Mouse (Mus musculus) embryo, embryonic 9.5 days (tissue): ENCODE measurements around the gene Eef1akmt3.
"Not testable (repeated sequence)": the region's sequence is repeated elsewhere in the genome, so short reads cannot be mapped to it uniquely, and the experiment has no call there.

Experiments
- DNase-seq: peaks from one replicate; pipeline ENCODE4 v3.0.0-alpha.2; 2017; ENCODE audit errors: extremely low spot score

Eef1akmt3 gene

DNA sequence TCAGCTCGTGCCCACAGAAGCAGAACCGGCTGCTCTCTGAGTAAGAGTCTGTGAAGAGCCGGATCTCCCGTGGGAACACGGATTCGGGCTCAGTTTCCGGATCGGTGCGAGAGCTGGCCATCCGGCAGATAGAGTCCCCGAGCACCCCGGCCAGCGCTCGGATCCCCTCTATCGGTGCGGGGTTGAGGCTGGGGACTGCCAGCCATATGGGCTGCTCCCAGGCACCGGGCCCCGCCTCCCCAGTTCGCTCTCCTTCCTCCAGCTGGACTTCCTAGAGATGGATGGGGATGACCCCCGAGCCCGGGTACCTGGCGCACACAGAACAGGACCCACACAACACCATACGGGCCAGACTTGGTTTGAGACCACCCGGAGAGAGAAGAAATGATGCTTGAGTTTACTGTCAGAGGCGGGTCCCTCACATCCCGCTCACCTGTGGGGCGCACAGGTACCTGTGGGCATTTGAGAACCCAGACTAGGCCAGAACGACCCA, at the start of gene Eef1akmt3, which contains the start of gene Mettl1:
Eef1akmt3 (minus strand) TSS at position 240 of the 493 bp plus-strand sequence.
Mettl1 (plus strand) TSS at position 141 of the 493 bp plus-strand sequence.
- no peak for DNase-seq

DNA sequence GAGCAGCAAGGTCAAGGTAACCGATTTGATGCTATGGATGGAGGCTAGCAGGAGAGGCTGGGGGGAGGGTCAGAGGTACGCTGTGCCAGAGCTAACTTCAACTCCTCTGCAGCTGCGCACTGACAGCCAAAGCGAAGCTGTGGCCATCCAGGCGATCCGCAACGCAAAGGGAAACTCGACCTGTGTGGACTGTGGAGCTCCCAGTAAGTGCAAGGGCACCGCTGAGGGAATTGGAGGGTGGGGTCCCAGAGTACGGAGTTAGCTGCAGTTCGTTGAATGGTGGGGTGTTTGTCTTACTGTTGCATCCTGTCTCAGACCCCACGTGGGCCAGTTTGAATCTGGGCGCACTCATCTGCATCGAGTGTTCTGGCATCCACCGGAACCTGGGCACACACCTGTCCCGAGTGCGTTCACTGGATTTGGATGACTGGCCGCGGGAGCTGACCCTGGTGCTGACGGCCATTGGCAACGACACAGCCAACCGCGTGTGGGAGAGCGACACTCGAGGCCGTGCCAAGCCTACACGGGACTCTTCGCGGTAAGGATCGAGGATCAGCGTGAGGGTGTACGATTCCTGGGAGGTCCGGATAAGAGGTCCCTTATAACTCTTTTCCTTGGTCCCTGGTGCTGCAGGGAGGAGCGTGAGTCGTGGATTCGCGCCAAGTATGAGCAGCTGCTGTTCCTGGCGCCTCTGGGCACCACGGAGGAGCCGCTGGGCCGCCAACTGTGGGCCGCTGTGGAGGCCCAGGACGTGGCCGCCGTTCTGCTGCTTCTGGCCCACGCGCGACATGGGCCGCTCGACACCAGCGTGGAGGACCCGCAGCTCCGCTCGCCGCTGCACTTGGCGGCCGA, 49.5 kb upstream of the Eef1akmt3 start:
- DNase-seq: peak; percentile 35

DNA sequence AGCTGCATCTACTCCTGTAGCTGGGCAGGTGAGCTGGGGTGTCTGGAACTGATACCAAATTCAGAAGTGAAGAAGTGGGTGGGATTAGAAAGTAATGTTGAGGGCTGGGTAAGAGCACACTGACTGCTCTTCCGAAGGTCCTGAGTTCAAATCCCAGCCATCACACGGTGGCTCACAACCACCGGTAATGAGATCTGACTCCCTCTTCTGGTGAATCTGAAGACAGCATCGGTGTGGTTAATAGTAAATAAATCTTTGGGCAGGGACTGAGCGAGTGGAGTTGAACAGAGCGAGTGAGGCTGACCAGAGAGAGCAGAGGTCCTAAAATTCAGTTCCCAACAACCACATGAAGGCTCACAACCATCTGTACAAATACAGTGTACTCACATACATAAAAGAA, 44.3 kb upstream of the Eef1akmt3 start:
- DNase-seq: no peak

DNA sequence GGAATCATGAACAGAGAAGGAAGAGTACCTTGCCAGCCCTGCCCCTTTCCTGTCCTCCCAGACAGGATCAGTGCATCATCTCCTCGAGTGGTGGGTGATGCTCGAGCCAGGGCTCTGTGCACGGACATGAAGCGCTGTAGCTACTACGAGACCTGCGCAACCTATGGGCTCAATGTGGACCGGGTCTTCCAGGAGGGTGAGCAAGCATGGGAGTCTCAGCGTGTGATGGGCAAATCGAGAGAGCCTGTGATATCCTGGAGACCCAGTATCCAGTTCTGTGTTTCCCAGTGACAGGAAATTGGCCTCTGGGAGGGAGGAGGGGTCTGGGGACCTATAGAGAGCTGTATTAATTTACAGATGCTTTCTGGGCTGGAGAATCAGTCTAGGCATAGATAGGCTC, 43.7 kb upstream of the Eef1akmt3 start:
- no peak for DNase-seq

DNA sequence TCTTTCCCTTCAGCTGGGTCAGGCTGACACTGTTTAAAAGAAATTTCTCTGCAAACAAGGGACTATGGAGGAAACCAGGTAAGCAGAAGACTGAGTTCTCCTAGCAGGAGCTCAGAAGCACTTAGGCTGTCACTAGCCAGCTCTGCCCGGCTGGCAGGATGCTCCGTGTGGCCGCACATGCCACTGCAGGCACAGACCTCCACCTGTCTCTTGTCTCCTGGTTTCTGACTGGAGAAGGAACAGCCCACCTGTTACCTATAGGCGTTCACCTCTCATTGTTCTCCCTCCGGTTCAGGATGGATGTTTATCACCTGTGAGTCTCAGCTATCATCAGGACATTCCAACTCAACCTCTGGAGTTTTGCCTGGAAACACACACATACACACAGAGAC, 42.6 kb upstream of the Eef1akmt3 start:
- DNase-seq: no peak

DNA sequence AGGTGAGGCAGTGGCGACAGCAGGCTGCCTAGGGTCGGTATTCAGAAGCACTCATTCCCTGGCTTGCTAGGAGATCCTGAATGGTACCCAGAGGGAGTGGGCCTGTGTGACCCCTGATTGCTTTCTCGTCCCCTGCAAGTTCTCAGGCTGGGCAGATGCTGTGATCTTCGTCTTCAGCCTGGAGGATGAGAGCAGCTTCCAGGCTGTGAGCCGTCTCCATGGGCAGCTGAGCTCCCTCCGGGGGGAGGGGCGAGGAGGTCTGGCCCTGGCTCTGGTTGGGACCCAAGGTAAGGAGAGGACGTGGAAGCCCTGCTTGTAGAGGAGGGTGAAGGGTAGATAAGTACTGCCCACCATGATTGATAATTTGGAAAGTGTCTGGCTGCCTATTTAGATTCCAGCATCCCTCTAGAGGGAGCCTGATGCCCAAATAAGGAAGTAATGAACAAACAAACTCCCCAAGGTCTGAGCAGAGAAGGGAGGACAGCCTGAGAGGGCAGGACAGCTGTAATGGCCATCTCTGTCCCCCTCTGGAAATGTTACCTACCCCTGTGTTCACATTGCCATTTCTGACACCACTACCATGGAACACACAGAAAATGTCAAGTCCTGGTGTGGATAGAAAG, 42.1 kb upstream of the Eef1akmt3 start:
- no peak for DNase-seq

DNA sequence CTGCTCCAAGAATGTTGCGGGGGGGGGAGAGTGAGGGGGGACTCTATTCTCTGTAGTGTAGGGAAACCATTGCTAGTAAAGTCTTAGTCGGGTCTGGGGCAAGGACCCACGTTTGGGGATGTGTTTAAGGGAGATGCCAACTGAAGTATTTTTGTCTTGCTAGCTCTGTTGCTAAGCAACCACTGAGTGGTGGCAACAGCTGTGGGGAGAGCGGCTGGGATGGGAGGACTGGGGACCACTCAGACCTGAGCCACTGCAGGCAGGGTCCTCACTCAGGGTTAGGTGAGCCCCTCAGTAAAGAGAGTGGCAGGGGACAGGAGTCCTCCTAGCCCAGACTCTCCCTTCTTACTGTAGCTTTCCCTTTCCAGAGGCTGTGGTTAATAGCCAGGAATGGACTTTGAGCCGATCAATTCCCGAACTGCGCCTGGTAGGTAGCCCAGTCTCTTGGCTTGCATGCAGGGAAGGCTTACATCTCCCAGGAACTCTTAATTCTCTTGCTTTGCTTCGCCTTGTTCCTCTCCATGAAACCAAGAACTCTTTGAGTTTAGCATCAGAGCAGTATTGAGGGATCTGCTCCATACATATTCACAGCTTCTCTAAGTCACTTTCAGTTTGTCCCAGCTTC, 40.8 kb upstream of the Eef1akmt3 start:
- peak; percentile 49 for DNase-seq

DNA sequence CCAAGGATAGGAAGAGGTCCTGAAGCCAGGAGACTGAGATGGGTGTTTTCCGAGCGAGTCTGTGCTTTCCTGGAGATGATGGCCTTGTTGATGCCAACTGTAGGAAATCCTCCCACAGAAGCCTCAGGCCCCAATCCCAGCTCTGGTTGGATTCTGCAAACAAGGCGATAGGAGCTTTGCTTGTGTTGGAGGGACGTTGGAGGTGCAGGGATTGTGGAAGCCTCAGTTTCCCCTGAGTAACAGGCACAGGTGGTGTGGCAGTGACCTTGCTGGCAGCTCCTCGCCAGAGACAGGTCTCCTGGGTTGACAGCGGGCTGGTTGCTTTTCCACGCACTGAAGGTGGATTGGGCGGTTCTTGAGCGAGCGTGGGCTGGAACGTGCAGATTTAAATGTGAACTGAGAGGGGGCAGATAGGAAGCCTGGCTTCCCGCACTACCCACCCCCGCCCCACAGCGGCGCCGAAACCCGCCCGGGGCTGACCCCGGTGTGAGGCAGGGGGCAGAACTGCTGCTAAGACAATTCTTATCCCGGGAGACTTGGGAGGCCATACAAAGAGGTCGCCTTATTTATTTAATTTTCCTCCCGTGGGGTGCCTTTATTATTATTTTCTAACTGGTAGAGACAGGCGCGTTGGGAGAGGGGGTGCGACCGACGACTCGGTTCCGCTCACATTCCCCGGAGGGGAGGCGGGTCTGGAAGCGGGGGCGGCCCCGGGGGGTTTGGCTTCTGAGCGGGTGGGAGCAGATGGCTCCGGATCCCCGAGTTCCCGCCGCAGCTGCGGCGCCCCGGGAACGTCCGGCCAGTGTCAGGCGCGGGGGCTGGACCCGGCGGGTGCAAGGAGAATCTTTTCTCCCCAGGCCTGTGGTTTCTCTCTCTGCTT, 39.8 kb upstream of the Eef1akmt3 start:
- DNase-seq: no peak

DNA sequence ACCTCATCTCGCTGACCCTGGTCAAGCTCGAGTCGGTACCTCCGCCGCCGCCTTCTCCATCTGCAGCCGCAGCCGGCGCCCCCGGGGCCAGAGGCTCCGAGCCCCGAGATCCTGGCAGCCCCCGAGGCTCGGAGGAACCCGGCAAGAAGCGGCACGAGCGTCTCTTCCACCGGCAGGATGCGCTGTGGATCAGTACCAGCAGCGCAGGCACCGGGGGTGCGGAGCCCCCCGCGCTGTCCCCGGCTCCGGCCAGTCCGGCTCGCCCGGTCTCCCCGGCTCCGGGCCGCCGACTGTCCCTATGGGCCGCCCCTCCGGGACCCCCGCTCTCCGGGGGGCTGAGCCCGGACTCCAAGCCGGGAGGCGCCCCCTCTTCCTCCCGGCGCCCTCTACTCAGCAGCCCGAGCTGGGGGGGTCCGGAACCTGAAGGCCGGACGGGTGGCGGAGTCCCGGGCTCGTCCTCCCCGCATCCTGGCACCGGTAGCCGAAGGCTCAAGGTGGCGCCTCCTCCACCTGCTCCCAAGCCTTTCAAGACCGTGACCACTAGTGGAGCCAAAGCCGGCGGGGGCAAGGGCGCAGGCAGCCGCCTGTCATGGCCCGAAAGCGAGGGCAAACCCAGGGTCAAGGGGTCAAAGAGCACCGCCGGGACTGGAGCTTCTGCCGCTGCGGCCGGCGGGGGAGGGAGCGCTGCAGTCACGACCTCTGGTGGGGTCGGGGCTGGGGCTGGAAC, 38.5 kb upstream of the Eef1akmt3 start:
- peak; percentile 45 for DNase-seq

DNA sequence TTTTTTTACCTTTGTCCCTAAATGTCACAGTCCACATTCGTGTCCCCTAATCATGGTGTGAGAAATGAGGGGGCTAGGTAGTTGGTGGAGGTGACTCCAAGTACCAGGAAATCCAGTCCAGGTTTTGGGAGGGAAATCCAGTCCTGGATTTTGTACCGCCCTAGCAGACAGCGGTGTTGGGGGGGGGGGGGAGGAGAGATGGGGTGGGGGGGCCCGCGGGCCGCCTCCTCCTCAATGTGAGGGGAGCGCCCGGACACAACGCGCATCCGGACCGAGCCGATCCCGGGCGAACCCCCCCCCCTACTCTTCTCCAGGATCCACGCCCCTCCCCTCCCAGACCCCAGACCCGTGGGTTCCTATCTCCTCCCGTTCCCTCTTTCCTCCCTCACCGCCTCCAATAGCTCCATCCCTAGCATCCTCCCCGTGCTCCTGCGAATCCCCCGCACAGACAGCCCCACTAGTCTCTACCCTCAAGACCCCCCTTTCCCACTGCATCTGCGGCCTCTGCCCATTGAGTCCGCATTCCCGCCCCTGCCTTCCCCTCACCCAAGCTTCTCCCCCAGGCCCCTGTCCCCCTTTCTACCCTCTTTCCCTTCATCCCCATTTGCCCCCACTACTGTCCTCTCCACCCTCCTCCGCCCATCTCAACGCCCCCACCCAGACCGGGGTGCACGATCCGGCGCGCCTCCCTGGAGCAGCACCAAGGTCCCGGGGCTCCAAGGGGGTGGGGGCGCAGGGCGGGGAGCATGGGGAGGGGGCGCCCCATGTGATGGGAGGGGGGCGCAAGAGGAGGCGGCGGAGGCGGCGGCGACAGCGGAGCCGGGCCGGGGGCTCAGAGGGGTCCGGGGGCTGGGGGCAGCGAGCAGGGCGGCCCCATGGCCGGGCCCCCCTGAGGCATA, 37.6 kb upstream of the Eef1akmt3 start:
- peak; percentile 77 for DNase-seq

DNA sequence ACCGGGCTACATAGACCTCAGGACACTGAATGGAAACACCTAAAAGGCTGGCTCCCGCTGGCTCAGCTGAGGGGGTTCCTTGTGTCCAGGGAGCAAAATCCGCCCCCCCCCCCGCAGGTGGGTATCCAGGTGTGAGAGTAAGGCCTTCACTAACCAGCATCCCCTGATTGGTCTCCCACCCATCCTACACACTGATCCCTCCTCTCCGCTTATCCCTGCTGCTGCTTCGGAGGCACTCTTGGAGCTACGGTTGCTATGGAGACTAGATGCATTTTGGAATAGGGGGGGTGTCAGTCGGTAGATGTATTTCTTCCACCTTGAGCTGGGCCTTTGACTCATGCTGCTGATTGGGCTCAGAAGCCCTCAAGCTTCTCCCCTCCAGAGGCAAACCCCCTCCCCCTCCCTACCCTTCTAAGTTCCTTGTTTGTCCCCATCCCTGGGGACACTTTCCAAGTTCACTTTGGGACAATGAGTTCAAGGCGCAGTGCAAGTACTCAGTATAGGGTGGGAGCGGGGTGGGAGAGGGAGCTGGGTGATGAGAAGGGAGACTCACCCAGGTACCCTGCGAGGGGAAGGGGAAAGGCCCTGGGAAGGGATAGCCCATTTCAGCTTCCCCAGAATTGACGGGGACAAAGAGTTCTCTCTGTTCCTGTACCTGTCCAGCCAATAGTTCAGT, 36.8 kb upstream of the Eef1akmt3 start:
- DNase-seq: no peak

DNA sequence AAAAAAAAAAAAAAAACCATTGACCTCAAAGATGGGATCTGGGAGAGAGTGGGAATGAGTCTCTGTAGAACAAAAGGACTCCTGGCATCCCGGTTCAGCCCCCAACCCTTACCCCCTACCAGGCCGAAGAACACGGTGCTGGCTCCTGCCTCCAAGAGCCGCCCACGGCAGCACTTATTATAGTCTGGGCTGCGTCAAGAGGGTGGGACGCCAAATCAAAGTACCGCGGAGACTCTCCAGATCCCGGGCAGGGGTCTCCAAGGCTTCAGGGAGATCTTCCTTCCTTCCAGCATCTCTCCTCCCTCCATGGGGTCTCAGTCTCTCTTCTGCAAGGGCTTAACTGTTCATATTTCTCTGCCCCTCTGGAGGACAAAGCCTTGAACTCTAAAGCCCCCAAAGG, 36.2 kb upstream of the Eef1akmt3 start:
- DNase-seq: no peak

DNA sequence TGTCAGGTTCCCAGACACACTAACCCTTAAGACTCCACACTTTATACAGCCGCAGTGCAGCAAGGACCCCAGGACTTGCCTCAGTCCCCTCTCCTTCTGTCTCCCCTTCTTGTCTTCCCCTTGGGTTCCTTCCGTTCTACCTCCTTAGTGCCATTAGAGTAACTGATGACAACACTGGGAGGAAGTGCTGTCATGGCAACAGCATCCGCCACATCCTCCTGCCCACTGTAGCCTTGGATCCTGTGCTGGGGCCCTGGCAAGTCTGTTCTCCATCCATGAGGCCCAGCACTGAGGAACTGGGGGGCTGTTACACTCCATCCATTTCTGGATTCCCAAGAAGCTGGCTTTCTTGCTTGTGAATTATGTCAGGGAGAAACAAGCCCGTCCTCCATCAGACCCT, 34.8 kb upstream of the Eef1akmt3 start:
- no peak for DNase-seq

DNA sequence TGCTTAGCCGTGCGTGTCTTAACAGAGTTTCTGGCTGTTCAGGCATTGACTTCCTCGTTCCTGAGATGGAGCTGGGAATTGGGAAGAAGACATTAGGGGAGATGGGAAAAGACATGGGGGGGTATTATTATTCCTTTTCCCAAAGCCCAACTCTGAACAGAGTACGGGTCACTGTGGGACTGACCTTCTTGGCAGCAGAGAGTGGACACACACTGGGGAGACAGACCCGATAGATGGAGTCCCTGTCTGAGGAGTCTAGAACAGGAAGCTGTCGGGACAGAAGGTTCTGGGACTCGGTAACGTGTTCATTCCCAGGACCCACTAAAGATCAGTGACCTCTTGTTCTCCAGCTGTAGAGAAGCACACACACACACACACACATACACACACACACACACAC, 34.3 kb upstream of the Eef1akmt3 start:
- no peak for DNase-seq

DNA sequence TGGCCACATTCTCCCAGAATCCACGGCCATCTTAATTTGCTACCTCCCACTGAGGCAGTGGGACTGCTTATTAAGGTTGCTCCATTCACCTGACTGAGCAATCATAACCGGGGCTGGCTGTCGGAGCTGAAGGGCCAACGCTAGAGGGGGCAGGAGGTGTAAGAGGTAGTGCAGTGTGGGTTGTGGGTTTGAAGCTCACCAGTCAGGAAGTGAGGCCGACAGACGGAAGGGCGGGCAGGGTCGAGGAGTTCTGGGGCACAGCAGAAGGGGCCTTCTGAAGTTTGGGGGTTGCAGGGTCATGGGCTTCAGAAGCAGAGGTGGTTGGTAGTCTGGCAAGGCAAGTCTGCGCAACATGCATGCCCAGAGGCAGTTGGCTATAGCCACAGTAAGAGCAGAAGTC, 33.8 kb upstream of the Eef1akmt3 start, which contains the start of gene Agap2:
Agap2 (plus strand) TSS at position 205 of the 400 bp plus-strand sequence.
- no peak for DNase-seq

DNA sequence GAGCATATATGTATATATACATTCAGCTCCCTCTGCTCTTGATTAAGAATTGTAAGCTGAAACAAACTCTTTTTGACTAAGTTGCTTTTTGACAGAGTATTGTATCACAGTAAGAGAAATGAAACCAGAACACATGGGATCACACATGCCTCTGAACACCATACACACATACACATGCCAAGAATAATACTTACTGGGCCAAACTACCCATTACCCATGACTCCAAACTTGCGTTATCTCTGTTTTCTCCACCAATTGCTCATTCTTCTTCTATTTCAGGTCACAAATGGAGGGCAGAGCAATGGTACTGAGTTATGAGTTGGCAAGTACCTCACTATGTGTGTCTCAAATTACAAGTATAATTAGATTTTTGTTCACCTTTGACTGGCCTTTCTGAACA, 32.7 kb upstream of the Eef1akmt3 start:
- no peak for DNase-seq

DNA sequence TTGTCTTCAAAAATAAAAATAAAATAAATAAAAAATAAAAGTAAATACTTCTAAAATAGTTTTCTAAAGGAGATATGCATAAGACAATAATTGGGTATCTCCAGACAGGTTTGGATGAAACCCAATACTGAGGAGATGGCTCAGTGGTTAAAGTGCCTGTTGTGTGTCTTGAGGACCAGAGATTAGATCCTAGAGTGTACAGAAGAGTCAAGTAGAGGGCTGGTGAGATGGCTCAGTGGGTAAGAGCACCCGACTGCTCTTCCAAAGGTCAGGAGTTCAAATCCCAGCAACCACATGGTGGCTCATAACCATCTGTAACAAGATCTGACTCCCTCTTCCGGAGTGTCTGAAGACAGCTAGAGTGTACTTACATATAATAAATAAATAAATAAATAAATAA, 31.7 kb upstream of the Eef1akmt3 start:
- not testable (repeated sequence) for DNase-seq

DNA sequence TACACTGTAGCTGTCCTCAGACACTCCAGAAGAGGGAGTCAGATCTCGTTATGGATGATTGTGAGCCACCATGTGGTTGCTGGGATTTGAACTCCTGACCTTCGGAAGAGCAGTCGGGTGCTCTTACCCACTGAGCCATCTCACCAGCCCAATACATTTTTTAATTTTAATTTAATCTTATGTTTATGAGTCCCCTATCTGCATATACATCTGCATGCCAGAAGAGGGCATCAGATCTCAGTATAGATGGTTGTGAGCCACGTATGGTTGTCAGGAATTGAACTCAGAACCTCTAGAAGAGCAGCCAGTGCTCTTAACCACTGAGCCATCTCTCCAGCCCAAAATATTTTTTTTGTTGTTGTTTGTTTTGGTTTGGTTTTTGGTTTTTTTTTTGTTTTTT, 31.0 kb upstream of the Eef1akmt3 start:
- not testable (repeated sequence) for DNase-seq

DNA sequence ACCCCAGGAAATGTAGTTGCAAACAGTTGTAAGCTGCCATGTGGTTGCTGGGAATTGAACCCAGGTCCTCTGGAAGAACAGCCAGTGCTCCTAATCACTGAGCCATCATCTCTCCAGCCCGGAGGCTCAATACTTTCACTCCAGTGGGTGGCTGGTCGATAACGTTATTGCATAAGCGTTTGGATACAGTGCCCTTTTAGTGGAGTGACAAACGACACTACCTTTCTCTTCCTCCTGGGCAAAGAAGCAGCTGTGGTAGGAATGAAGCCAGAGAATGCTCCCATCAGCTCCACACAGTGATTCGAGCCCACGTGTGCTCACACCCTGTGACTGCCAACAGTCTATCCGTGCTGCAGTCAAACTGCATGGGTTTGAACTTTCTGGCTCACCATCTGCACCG, 29.9 kb upstream of the Eef1akmt3 start:
- no peak for DNase-seq
